Mouse (Mus musculus) G1E-ER4 (cell line): Measurements from ENCODE around the gene Urah. TPM values are rescaled to one million over a fixed set of nuclear protein-coding genes. Genes with fewer than 3 reads are reported as not detected.

Experiments
- GATA1 ChIP-seq: IDR thresholded peaks from one replicate; pipeline ENCODE4 v1.8.0; 2012; ENCODE audit warnings: low read length, inconsistent platforms
- polyA plus RNA-seq: library from polyadenylated mRNA; stranded (reverse); fragments of >175 nt; gene quantifications from 2 replicates; pipeline ENCODE4 v1.2.3, GENCODE M21; 2012

Urah gene
- polyA plus RNA-seq, 1 experiment: not detected

GRCm38 (mm10) chr7:140831447-140831846 lies 3.4 kb upstream of the Urah start:
- no peak for TF ChIP-seq GATA1

GRCm38 (mm10) chr7:140833341-140833740 lies 1.5 kb upstream of the Urah start:
- no peak for TF ChIP-seq GATA1

- TF ChIP-seq GATA1: no peak
Measured at GRCm38 (mm10) chr7:140835758-140836087, 905 bp downstream of the Urah start.

- no peak for TF ChIP-seq GATA1
Measured at GRCm38 (mm10) chr7:140836243-140837115, 1.7 kb downstream of the Urah start.

GRCm38 (mm10) chr7:140839556-140839955 lies 4.7 kb downstream of the Urah start:
- no peak for TF ChIP-seq GATA1

GRCm38 (mm10) chr7:140840750-140841735 lies 6.2 kb downstream of the Urah start:
- no peak for TF ChIP-seq GATA1

- no peak for TF ChIP-seq GATA1
Measured at GRCm38 (mm10) chr7:140843806-140844205, 9.0 kb downstream of the Urah start.

GRCm38 (mm10) chr7:140844905-140845665 lies 10.3 kb downstream of the Urah start, which contains the start of gene Scgb1c1:
TSS of gene Scgb1c1 (plus strand) at chr7:140845547.
- TF ChIP-seq GATA1: no peak

GRCm38 (mm10) chr7:140845683-140846082 lies 10.9 kb downstream of the Urah start:
- TF ChIP-seq GATA1: no peak

- TF ChIP-seq GATA1: peak; percentile 41
Measured at GRCm38 (mm10) chr7:140846676-140847075, 11.9 kb downstream of the Urah start.

- no peak for TF ChIP-seq GATA1
Measured at GRCm38 (mm10) chr7:140847755-140848580, 13.2 kb downstream of the Urah start, which contains the start of gene Odf3. TSS of gene Odf3 (plus strand) at chr7:140847805.

- TF ChIP-seq GATA1: no peak
Measured at GRCm38 (mm10) chr7:140848591-140848990, 13.8 kb downstream of the Urah start.

GRCm38 (mm10) chr7:140851916-140852315 lies 17.1 kb downstream of the Urah start:
- TF ChIP-seq GATA1: no peak

GRCm38 (mm10) chr7:140853386-140853785 lies 18.6 kb downstream of the Urah start:
- no peak for TF ChIP-seq GATA1
